Mouse (Mus musculus) midbrain, embryonic 13.5 days (tissue): ENCODE measurements around the gene Tgm7. TPM values are rescaled to one million over a fixed set of nuclear protein-coding genes. Genes with fewer than 3 reads are reported as not detected.
"Not testable (repeated sequence)": the region's sequence is repeated elsewhere in the genome, so short reads cannot be mapped to it uniquely, and the experiment has no call there.

Source experiments
- ATAC-seq: fragments of 200-750 bp; cut with Nextera tagmentation; 2 replicates; pipeline ENCODE4 v1.8.0; 2017; ENCODE audit warnings: mild to moderate bottlenecking, moderate TSS enrichment, moderate library complexity
- H3K27ac ChIP-seq: fragments of 300-500 bp; sonication (generic); 2 replicates; pipeline ENCODE4 v1.5.1; 2015; ENCODE audit warnings: inconsistent platforms, mild to moderate bottlenecking, moderate library complexity
- H3K27me3 ChIP-seq: fragments of 300-500 bp; sonication (generic); 2 replicates; pipeline ENCODE4 v1.6.1; 2015; ENCODE audit warnings: mild to moderate bottlenecking, inconsistent platforms
- H3K36me3 ChIP-seq: fragments of 300-500 bp; sonication (generic); 2 replicates; pipeline ENCODE4 v1.6.1; 2015; ENCODE audit warnings: mild to moderate bottlenecking, inconsistent platforms
- H3K4me1 ChIP-seq: fragments of 300-500 bp; sonication (generic); replicated peaks from 2 replicates; pipeline ENCODE4 v1.6.1; 2015; ENCODE audit warnings: inconsistent platforms
- H3K4me2 ChIP-seq: fragments of 300-500 bp; sonication (generic); replicated peaks from 2 replicates; pipeline ENCODE4 v1.6.1; 2015; ENCODE audit warnings: moderate library complexity, mild to moderate bottlenecking, inconsistent platforms
- H3K4me3 ChIP-seq: fragments of 300-500 bp; sonication (generic); replicated peaks from 2 replicates; pipeline ENCODE4 v1.5.1; 2015; ENCODE audit warnings: mild to moderate bottlenecking, inconsistent platforms
- H3K9ac ChIP-seq: fragments of 300-500 bp; sonication (generic); replicated peaks from 2 replicates; pipeline ENCODE4 v1.6.1; 2015; ENCODE audit warnings: mild to moderate bottlenecking, inconsistent platforms
- H3K9me3 ChIP-seq: fragments of 300-500 bp; sonication (generic); 2 replicates; pipeline ENCODE4 v1.6.1; 2016; ENCODE audit warnings: mild to moderate bottlenecking, inconsistent platforms
- WGBS: fragments of 180-500 bp; shearing (Covaris S2); methylation state at CpG from one replicate; pipeline ENCODE4 v1.1.7; 2015; 5-methylcytosine and 5-hydroxymethylcytosine counted together
- polyA plus RNA-seq: library from polyadenylated mRNA; unstranded; fragments of >200 nt; fragmentation: Nextera tagmentation; extraction: Ambion mirVana; gene quantifications from 2 replicates; pipeline ENCODE4 v1.2.1, GENCODE M21; 2015

The Tgm7 gene
- polyA plus RNA-seq, 1 experiment from 2014 or later = not detected

DNA sequence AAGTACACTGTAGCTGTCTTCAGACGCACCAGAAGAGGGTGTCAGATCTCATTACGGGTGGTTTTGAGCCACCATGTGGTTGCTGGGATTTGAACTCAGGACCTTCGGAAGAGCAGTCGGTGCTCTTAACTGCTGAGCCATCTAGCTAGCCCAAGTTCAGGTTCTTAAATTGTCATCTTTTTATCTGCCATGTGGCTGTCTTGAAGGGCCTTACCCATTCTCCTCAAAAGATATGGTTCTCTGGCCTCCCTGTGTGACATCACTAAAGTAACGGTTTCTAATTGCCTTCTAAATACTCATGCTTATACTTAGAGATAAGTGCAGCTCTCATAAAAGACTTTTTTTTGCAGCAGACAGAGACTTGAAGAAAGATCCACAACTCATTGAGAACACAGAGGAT, 16.7 kb upstream of the Tgm7 start:
- ATAC-seq = not testable (repeated sequence)

DNA sequence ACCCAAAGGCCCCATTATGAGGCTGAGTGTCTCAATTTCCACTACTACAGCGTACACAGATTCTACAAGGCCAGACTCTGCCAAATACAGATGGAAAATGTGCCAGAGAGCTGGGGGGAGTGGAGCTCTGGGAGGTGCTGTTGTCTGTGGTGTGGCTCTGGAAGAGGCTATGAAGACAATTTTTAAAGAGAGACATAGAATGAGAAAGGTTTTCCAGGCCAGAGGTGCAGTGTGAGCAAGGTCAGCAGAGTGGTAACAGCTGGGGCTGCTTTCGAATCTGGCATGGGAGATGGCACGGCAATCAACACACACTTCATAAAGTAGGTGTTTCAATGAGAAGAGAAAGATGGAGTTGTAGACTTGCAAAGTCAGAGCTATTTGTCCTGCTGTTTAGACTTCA, 9.7 kb upstream of the Tgm7 start:
- Histone ChIP-seq H3K36me3 (no peaks in the 10 kb centered on the region), H3K4me3 (no peak overlapping the region), H3K27ac (no peak overlapping the region), H3K27me3 (no peaks in the 10 kb centered on the region), H3K4me1 (no peaks in the 10 kb centered on the region), H3K9me3 (no peaks in the 10 kb centered on the region), H3K4me2 (no peak overlapping the region), H3K9ac (no peak overlapping the region)
- WGBS = 87% methylated on average over 3 of the region's 3 CpGs
- ATAC-seq = no peak

More for the DNA sequence above, 16.7 kb upstream of the Tgm7 start:
- H3K27ac ChIP-seq, H3K9me3 ChIP-seq, H3K4me3 ChIP-seq, H3K36me3 ChIP-seq, H3K4me1 ChIP-seq, H3K9ac ChIP-seq, H3K27me3 ChIP-seq, H3K4me2 ChIP-seq: not testable (repeated sequence)
- 93% methylated on average over 5 of the region's 5 CpGs for WGBS

DNA sequence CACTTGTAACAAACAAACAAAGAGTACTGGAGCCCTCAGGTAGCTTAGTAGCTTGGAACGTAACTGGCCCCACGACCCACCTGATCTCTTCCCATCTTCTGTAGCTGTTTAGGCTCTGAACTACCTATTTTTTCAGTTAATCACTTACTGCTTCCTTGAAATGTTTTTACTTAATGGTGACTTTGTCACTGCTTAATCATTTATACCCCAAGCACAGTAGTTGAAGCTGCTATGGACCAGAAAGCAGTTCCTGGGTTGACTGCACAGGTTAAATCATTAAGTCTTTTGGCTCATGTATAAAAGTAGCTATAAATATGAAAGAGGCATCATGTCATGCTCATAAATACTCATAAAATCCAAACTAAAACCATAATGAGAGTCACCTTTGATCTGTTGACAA, 5.8 kb upstream of the Tgm7 start:
- Histone ChIP-seq H3K27ac (no peak overlapping the region), H3K9ac (no peak overlapping the region), H3K4me3 (no peak overlapping the region), H3K4me1 (no peaks in the 10 kb centered on the region), H3K36me3 (no peaks in the 10 kb centered on the region), H3K27me3 (no peaks in the 10 kb centered on the region), H3K4me2 (no peak overlapping the region), H3K9me3 (no peaks in the 10 kb centered on the region)
- 89% methylated on average over 2 of the region's 2 CpGs for WGBS
- no peak for ATAC-seq

DNA sequence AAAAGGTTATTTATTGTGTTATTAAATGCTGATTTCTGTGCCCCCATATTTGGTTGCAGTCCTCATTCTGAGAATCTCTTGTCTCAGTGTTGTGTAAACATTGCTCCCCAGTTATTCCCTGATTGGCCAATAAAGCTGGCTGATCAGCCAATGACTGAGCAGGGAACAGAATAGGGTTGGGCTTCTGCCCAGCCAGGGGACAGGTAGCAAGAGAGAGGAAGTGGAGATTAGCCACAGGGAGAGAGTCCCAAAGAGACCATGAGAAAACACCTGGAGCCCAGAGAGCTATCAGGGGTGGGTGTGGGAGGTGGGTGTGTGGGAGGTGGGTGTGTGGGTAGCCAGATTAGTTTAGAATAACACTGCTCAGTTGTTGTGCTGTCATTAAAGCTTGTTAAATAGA, 3.7 kb downstream of the Tgm7 start:
- H3K4me1 ChIP-seq = no peaks in the 10 kb centered on the region
- H3K36me3 ChIP-seq = no peaks in the 10 kb centered on the region
- H3K27me3 ChIP-seq = no peaks in the 10 kb centered on the region
- H3K9me3 ChIP-seq = no peaks in the 10 kb centered on the region
- no peak overlapping the region for H3K4me3 ChIP-seq
- ATAC-seq = no peak
- H3K9ac ChIP-seq = no peak overlapping the region
- no peak overlapping the region for H3K4me2 ChIP-seq
- no peak overlapping the region for H3K27ac ChIP-seq

DNA sequence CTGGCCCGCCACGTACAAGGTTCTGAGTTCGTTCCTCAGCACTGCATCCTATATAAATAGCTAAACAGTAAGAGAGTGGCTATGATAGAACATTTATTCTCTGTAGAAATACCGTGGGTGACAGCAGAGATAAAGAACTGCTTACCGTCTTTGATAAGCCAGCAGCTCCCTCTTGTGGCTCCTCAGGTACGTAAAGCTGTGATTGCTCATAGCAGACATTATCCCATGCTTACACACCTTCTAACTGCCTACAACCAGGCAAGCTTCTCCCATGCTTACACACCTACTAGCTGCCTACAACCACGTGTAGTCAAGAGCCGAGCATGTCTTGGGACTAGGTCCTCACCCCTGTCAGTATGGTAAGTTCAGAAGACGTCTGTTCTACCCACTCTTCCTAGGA, 7.5 kb downstream of the Tgm7 start:
- Histone ChIP-seq H3K27ac (no peak overlapping the region), H3K9me3 (no peaks in the 10 kb centered on the region), H3K9ac (no peak overlapping the region), H3K4me2 (no peak overlapping the region), H3K4me3 (no peak overlapping the region), H3K27me3 (no peaks in the 10 kb centered on the region), H3K4me1 (no peaks in the 10 kb centered on the region), H3K36me3 (no peaks in the 10 kb centered on the region)
- ATAC-seq = 0 out of 2 replicates have a peak, but pooled peaks have one; percentile 48
- 23% methylated on average over 9 of the region's 9 CpGs for WGBS

DNA sequence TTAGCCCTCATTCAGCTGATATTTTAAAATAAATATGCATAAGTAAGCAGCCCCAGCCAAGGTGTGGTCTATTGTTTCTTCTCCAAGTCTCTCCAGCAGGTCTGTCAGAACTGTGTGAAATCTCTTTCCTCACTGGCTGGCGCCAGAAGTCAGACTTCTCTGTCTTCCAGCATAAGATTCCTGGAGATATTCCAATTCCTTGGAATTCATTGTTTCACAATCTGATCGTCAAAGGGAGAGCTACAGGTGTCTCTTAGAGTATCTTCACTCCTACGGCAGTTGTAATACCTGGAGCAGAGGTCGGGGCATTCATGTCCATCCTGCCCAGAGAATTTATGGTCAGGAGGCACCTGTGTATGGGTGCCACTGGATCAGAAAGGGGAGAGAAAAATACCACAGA, 19.8 kb downstream of the Tgm7 start:
- Histone ChIP-seq H3K4me2 (no peak overlapping the region), H3K27me3 (no peaks in the 10 kb centered on the region), H3K27ac (no peak overlapping the region), H3K4me3 (no peak overlapping the region), H3K9me3 (no peaks in the 10 kb centered on the region), H3K36me3 (no peaks in the 10 kb centered on the region), H3K4me1 (no peaks in the 10 kb centered on the region), H3K9ac (no peak overlapping the region)
- no peak for ATAC-seq
- WGBS = 76% methylated on average over 4 of the region's 4 CpGs

DNA sequence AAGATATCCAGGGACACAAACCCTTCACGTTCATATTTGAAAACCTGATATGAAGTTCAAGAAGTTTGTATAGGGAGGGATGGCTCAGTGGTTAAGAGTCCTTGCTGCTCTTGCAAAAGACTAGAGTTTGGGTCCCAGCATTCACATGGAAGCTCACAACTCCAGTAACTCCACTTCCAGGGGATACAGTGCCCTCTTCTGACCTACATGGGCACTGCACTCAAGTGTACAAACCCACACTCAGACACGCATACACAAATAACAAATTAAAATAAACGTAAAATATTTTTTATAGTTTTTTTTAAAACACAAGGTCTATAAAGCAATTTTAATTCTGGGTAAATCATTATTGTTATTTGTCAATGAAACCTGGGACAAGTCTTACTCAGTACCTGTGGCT, 21.1 kb downstream of the Tgm7 start:
- Histone ChIP-seq H3K27me3 (no peaks in the 10 kb centered on the region), H3K27ac (no peak overlapping the region), H3K36me3 (no peaks in the 10 kb centered on the region), H3K4me1 (no peaks in the 10 kb centered on the region), H3K9me3 (no peaks in the 10 kb centered on the region), H3K4me2 (no peak overlapping the region), H3K9ac (no peak overlapping the region), H3K4me3 (no peak overlapping the region)
- ATAC-seq = no peak
- WGBS = 89% methylated on average over 3 of the region's 3 CpGs

DNA sequence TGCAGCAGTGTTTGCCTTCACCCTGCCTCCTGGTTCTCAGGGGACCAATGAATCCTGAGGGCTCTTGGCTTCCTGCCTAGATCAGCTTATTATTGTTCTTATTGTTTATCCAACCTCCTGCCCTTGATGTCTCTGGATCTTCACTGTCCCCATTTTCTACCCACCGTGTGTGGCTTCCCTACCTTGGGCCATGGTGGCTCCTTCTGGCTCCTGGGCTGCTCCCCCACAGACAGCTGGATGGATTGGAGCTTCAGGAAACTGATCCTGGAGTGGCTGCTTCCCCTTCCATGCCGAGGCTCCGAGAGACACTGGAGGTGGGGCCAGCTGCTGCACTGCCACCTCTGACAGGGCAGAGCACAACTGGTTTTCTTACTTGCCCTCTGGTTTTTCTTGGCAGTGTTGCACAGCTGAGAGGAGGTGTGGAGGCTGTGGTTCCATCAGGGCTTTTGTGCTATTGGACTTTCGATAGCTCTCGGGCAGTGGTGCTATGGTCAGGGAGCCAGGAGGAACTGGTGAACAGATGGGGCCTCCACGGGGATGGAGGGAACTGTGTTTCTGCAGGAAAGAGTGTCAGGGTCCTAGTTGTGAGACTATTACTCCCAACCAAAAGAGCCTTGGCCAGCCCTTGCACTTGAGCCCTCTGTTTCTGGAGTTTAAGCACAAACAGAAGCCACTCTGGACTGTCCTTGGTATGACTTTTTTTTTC, 24.0 kb downstream of the Tgm7 start, which contains the start of gene Tgm5:
Tgm5 (minus strand) TSS at position 362 of the 706 bp plus-strand sequence.
- Histone ChIP-seq H3K27ac (no peak within 1 kb of the TSS), H3K36me3 (no peaks in the 10 kb centered on the region), H3K4me3 (no peak within 1 kb of the TSS), H3K9ac (no peak within 1 kb of the TSS), H3K9me3 (no peaks in the 10 kb centered on the region), H3K4me1 (no peaks in the 10 kb centered on the region), H3K4me2 (no peak within 1 kb of the TSS), H3K27me3 (no peaks in the 10 kb centered on the region)
- WGBS = 57% methylated on average over 6 of the region's 6 CpGs
- no peak for ATAC-seq

DNA sequence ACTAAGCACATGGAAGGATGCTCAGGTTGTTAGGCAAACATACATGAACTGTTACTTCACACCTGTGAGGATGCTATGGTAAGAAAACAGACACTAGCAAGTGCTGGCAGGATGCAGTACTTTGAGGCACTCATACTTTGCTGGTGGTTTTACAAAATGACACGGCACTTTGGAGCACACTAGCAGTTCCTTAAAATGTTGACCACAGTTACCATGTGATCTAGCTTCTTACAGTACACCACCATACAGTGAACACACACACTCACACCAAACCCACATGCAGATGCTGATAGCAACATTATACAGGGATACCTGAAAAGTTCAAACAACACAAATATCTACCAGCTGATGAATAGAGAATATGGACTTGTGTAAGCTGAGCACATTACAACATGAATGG, 27.0 kb downstream of the Tgm7 start:
- H3K4me1 ChIP-seq = no peaks in the 10 kb centered on the region
- H3K9ac ChIP-seq = no peak overlapping the region
- no peak overlapping the region for H3K27ac ChIP-seq
- H3K36me3 ChIP-seq = no peaks in the 10 kb centered on the region
- ATAC-seq = no peak
- H3K4me3 ChIP-seq = no peak overlapping the region
- no peak overlapping the region for H3K4me2 ChIP-seq
- H3K27me3 ChIP-seq = no peaks in the 10 kb centered on the region
- no peaks in the 10 kb centered on the region for H3K9me3 ChIP-seq
- WGBS = 89% methylated on average over 1 of the region's 1 CpGs

DNA sequence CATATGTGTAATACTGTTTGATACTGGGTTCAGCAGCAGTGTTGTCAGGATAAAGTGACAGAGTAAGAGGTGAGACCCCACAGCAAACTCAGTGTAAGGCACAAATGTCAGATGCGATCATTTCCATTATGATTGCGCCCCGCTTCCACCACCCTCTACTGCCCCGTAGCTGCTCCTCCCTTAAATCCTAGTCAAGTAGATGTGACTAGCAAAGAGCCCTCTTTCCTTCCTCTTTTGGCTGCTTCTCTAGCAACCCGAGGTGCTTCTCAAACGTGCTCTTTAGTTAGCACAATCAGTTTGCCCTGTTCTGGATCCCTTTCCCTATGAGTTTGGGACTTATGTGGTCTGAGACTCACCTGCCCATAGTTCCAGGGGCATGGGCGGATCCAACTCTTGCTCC, 34.8 kb downstream of the Tgm7 start:
- Histone ChIP-seq H3K9ac (no peak overlapping the region), H3K27ac (no peak overlapping the region), H3K4me1 (no peaks in the 10 kb centered on the region), H3K4me2 (no peak overlapping the region), H3K27me3 (no peaks in the 10 kb centered on the region), H3K36me3 (no peaks in the 10 kb centered on the region), H3K4me3 (no peak overlapping the region), H3K9me3 (no peaks in the 10 kb centered on the region)
- no peak for ATAC-seq
- WGBS = 83% methylated on average over 7 of the region's 7 CpGs

DNA sequence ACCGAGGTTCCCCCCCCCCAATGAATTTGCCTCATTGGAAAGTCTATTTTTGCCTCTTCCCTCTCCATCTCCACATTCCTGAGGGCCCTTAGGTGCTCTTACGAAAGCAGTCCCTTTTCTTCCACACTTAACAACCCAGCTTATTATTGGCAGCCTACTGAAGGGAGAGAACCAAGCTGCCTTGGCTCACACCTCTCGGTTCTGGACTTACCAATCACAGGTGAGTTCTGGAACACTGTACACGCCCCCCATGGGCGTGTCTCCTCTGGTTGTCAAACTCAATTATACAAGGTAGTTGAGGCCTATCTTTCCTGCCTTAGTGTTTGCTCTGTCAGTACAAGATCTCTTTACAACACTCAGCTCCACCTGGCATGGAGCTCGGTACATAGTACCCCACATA, 37.7 kb downstream of the Tgm7 start:
- H3K9me3 ChIP-seq = no peaks in the 10 kb centered on the region
- H3K27me3 ChIP-seq = no peaks in the 10 kb centered on the region
- no peaks in the 10 kb centered on the region for H3K36me3 ChIP-seq
- H3K4me2 ChIP-seq = no peak overlapping the region
- no peaks in the 10 kb centered on the region for H3K4me1 ChIP-seq
- H3K27ac ChIP-seq = no peak overlapping the region
- H3K9ac ChIP-seq = no peak overlapping the region
- no peak overlapping the region for H3K4me3 ChIP-seq
- no peak for ATAC-seq
- 84% methylated on average over 6 of the region's 6 CpGs for WGBS

DNA sequence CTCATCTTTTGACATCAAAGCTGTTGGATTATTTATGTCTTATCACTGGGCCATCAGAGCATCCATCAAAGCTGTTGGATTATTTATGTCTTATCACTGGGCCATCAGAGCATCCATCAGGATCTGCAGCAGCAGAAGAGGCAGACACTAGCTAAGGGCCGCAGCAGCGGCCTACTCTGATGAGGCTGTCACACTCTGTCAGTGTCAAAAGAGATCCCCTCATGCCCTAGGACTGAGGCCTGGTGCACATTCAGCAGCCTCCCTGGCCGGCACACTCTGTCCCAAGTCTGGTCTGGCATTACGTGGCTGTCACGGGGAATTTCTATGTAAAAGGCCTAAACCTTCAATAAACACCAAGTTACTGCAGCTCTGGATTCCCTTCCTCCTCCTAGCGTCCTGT, 40.1 kb downstream of the Tgm7 start:
- Histone ChIP-seq H3K4me3 (no peak overlapping the region), H3K9ac (no peak overlapping the region), H3K4me2 (no peak overlapping the region), H3K27me3 (no peaks in the 10 kb centered on the region), H3K27ac (no peak overlapping the region), H3K36me3 (no peaks in the 10 kb centered on the region), H3K4me1 (no peaks in the 10 kb centered on the region), H3K9me3 (no peaks in the 10 kb centered on the region)
- no peak for ATAC-seq
- WGBS = 64% methylated on average over 6 of the region's 6 CpGs

DNA sequence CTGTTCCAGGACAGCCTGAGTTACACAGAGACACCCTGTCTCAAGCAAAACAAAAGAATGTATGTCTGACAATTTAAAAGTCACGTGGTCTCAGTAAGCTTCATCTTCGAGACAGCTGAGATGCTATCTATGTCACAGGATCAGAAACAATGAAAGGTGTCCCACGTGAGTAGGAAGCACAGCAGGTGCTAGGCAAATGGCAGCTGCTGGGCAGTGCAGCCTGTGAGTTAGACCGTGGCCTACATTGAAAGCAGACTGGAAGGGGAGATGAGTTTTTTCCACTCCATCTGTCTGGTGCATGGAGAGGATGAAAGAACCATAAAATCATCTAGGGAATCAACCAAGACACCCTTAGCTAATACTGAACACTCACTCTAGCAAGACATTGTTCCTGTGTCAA, 42.5 kb downstream of the Tgm7 start:
- H3K36me3 ChIP-seq = no peaks in the 10 kb centered on the region
- no peak overlapping the region for H3K4me2 ChIP-seq
- no peak overlapping the region for H3K27ac ChIP-seq
- H3K27me3 ChIP-seq = no peaks in the 10 kb centered on the region
- H3K9me3 ChIP-seq = no peaks in the 10 kb centered on the region
- no peak overlapping the region for H3K4me3 ChIP-seq
- H3K4me1 ChIP-seq = no peaks in the 10 kb centered on the region
- 61% methylated on average over 4 of the region's 4 CpGs for WGBS
- ATAC-seq = no peak
- H3K9ac ChIP-seq = no peak overlapping the region
